Mouse (Mus musculus) liver, embryonic 16.5 days (tissue): Measurements from ENCODE around the gene Scaper. TPM values are rescaled to one million over a fixed set of nuclear protein-coding genes. Genes with fewer than 3 reads are reported as not detected.
A peak's percentile ranks its signal among the peaks of the same experiment; 100 is the strongest.

Source experiments
- ATAC-seq: fragments of 200-750 bp; cut with Nextera tagmentation; 2 replicates; pipeline ENCODE4 v1.8.0; 2017; ENCODE audit warnings: low read depth, mild to moderate bottlenecking, moderate number of reproducible peaks, moderate library complexity
- H3K27ac ChIP-seq: fragments of 300-500 bp; sonication (generic); 2 replicates; pipeline ENCODE4 v1.5.1; 2014; ENCODE audit warnings: mild to moderate bottlenecking, low read length
- H3K27me3 ChIP-seq: fragments of 300-500 bp; sonication (generic); 2 replicates; pipeline ENCODE4 v1.6.1; 2014; ENCODE audit warnings: low read depth, low read length, mixed read lengths; ENCODE audit not compliant: control insufficient read depth, insufficient read depth
- H3K36me3 ChIP-seq: fragments of 300-500 bp; sonication (generic); 2 replicates; pipeline ENCODE4 v1.6.1; 2014; ENCODE audit warnings: mild to moderate bottlenecking; ENCODE audit not compliant: control insufficient read depth, insufficient read depth
- H3K4me1 ChIP-seq: fragments of 300-500 bp; sonication (generic); 2 replicates; pipeline ENCODE4 v1.6.1; 2014; ENCODE audit warnings: low read depth, low read length, mixed read lengths; ENCODE audit not compliant: control insufficient read depth
- H3K4me2 ChIP-seq: fragments of 300-500 bp; sonication (generic); 2 replicates; pipeline ENCODE4 v1.6.1; 2014; ENCODE audit warnings: low read depth, low read length, mixed read lengths
- H3K4me3 ChIP-seq: fragments of 300-500 bp; sonication (generic); 2 replicates; pipeline ENCODE4 v1.5.1; 2014; ENCODE audit warnings: low read depth, mild to moderate bottlenecking, low read length
- H3K9ac ChIP-seq: fragments of 300-500 bp; sonication (generic); 2 replicates; pipeline ENCODE4 v1.6.1; 2014; ENCODE audit warnings: low read depth, low read length
- H3K9me3 ChIP-seq: fragments of 300-500 bp; sonication (generic); replicated peaks from 2 replicates; pipeline ENCODE4 v1.6.1; 2016; ENCODE audit warnings: low read length; ENCODE audit not compliant: control insufficient read depth
- WGBS: fragments of 180-500 bp; shearing (Covaris S2); extraction: QIAGEN DNeasy Blood & Tissue Kit; methylation state at CpG from one replicate; pipeline ENCODE4 v1.1.7; 2014; ENCODE audit not compliant: insufficient replicate concordance; 5-methylcytosine and 5-hydroxymethylcytosine counted together
- polyA plus RNA-seq: library from polyadenylated mRNA; unstranded; fragments of >200 nt; fragmentation: Nextera tagmentation; extraction: Ambion mirVana; gene quantifications from 2 replicates; pipeline ENCODE4 v1.2.1, GENCODE M21; 2015

Scaper gene
- polyA plus RNA-seq, 1 experiment from 2014 or later: 1.8 TPM

- H3K27ac ChIP-seq: no peak overlapping the region
- H3K4me1 ChIP-seq: peaks cover 21% of the 10 kb centered on the region
- WGBS: 3% methylated on average over 30 of the region's 30 CpGs
- H3K36me3 ChIP-seq: no peaks in the 10 kb centered on the region
- no peak overlapping the region for H3K9ac ChIP-seq
- ATAC-seq: no peak
- H3K4me3 ChIP-seq: no peak overlapping the region
- peaks cover 93% of the 10 kb centered on the region for H3K27me3 ChIP-seq
- peak overlapping the region; percentile 11; the same call in 1 of the 2 replicates for H3K4me2 ChIP-seq
- peaks cover 3% of the 10 kb centered on the region for H3K9me3 ChIP-seq
Measured at GRCm38 (mm10) chr9:55544861-55545555, 392.9 kb downstream of the Scaper start.

DNA sequence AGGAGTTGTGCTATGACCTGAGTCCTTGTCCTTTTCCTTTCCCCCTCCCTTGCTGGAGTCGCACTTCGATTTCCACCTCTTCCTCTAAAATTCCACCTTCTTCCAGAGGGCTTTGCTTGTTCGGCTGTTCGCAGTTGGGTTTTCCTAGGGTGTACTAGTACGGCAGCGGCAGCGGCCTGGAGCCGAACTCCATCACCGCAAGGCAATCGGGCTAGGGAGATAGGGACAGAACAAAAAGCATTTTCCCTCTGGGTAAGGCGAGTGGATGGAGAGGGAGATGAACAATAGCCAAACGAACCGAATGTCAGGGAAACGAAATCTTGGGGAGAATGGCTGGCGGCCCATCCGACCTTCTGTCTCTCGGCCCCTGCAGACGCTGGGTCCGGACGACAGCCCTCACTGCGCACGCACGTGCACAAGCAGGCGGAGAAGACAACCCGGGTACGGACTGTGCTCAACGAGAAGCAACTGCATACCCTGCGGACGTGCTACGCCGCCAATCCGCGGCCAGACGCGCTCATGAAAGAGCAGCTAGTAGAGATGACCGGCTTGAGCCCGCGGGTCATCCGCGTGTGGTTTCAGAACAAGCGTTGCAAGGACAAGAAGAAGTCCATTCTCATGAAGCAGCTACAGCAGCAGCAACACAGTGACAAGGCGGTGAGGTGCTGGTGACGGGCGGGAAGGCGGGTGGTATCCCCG is 394.1 kb downstream of the Scaper start:
- H3K9me3 ChIP-seq: peaks cover 3% of the 10 kb centered on the region
- under 1% methylated on average over 46 of the region's 46 CpGs for WGBS
- H3K4me2 ChIP-seq: no peak overlapping the region
- peak overlapping the region; percentile 21 for H3K4me3 ChIP-seq
- H3K36me3 ChIP-seq: no peaks in the 10 kb centered on the region
- no peak overlapping the region for H3K9ac ChIP-seq
- no peak overlapping the region for H3K27ac ChIP-seq
- ATAC-seq: no peak
- H3K27me3 ChIP-seq: peaks cover 95% of the 10 kb centered on the region
- peaks cover 21% of the 10 kb centered on the region for H3K4me1 ChIP-seq

GRCm38 (mm10) chr9:55543336-55543702 is 394.6 kb downstream of the Scaper start:
- Histone ChIP-seq H3K4me1 (peaks cover 21% of the 10 kb centered on the region), H3K4me2 (no peak overlapping the region), H3K4me3 (no peak overlapping the region), H3K27me3 (peaks cover 95% of the 10 kb centered on the region), H3K27ac (no peak overlapping the region), H3K9me3 (peaks cover 3% of the 10 kb centered on the region), H3K9ac (no peak overlapping the region), H3K36me3 (no peaks in the 10 kb centered on the region)
- no peak for ATAC-seq
- 13% methylated on average over 8 of the region's 8 CpGs for WGBS

DNA sequence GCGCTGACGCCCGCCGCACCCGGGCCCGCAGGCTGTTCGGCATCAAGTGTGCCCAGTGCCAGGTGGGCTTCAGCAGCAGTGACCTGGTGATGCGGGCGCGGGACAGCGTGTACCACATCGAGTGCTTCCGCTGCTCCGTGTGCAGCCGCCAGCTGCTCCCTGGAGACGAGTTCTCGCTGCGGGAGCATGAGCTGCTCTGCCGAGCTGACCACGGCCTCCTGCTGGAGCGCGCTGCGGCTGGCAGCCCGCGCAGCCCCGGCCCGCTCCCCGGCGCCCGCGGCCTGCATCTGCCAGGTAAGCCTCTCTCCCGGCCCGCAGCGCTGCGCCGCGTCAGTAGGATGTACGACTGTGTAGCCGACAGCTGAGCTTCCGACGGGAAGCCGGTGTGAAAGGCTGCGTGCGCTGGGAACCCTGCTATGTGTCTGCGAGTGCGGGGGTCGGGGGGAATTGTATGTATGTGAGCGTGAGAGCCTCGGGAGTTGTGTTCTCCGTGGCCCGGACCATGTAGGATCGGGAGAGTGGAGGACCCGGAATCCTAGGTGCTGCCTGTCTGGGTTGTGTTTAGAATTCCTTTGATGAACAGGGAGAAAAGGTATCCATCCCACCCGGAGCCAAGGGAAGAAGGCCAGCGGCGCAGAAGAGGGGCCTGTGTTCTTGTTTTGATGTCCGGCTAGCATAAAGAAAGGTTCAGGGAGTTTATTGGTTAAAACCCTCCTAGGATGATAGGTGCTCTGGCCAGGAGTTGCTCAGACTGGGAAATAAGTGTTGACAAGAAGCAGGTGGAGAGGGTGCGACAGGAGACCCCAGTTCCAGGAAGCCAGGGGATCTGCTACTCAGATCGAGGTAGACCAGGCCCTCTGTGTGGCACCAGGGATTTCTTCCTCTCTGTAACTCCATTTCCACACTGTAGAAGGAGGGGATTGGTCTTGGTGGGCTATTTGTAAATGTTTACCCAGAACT is 395.3 kb downstream of the Scaper start:
- Histone ChIP-seq H3K9me3 (peaks cover 3% of the 10 kb centered on the region), H3K4me2 (peak overlapping the region; percentile 41; the same call in 1 of the 2 replicates), H3K27me3 (peaks cover 96% of the 10 kb centered on the region), H3K27ac (no peak overlapping the region), H3K4me3 (peak overlapping the region; percentile 29; the same call in 1 of the 2 replicates), H3K36me3 (no peaks in the 10 kb centered on the region), H3K4me1 (peaks cover 21% of the 10 kb centered on the region), H3K9ac (no peak overlapping the region)
- ATAC-seq: no peak
- WGBS: 3% methylated on average over 59 of the region's 59 CpGs

DNA sequence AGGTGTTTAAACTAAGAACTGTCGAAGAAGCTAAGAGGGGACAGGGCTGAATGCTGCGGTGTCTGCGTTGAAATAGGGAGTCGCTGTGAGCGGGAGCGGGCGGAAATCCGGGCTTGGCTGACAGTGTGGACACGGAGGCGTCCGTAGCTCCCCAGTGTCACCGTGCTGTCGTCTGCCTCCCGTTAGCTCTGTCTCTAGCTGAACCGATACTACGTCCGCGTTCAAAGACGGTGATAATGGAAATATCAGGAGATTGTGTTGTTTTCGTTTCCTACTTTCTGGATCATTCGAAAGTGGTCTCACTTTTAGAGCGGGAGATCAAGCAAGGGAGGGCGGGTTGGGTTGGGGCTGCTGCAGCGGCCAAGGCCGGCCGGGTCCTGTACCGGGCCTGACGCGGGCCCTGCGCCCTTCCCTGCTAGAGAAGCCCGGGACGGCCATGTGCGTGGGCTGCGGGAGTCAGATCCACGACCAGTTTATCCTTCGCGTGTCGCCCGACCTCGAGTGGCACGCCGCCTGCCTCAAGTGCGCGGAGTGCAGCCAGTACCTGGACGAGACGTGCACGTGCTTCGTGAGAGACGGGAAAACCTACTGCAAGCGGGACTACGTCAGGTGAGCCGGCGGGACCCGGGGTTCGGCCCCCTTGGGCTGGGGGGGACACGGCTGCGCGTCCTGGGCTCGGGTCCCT is 396.1 kb downstream of the Scaper start:
- peaks cover 100% of the 10 kb centered on the region for H3K27me3 ChIP-seq
- no peak overlapping the region for H3K27ac ChIP-seq
- WGBS: 1% methylated on average over 58 of the region's 59 CpGs

DNA sequence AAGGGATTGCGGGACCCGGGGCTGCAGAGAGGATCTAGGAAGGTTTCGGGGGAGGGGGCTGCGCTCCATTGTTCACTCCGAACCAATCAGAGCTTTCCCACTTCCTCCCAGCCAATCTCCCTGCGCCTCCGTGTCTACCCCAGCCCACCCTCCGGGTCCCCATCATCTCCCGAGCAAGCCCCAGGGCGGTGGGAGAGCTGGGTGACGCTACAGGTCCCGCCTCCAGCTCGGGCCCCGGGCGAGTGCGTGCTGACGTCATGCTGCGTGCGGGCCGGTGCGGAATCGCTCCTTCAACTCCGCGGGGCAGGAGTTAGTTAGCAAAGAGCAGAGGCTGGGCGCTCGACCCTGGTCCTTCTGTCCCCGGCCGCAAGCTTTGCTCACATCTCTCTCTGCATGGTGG is 397.0 kb downstream of the Scaper start:
- no peak for ATAC-seq
- no peaks in the 10 kb centered on the region for H3K36me3 ChIP-seq
- under 1% methylated on average over 28 of the region's 28 CpGs for WGBS
- peak overlapping the region; percentile 54 for H3K4me2 ChIP-seq
- no peak overlapping the region for H3K9ac ChIP-seq
- H3K4me1 ChIP-seq: peaks cover 14% of the 10 kb centered on the region
- no peaks in the 10 kb centered on the region for H3K9me3 ChIP-seq
- peak overlapping the region; percentile 47 for H3K4me3 ChIP-seq
- H3K27me3 ChIP-seq: peaks cover 98% of the 10 kb centered on the region
- H3K27ac ChIP-seq: no peak overlapping the region

More for the DNA sequence above, 396.1 kb downstream of the Scaper start:
- no peaks in the 10 kb centered on the region for H3K36me3 ChIP-seq
- ATAC-seq: no peak
- H3K4me3 ChIP-seq: peak overlapping the region; percentile 29
- H3K9ac ChIP-seq: no peak overlapping the region
- H3K4me2 ChIP-seq: peak overlapping the region; percentile 41
- peaks cover 21% of the 10 kb centered on the region for H3K4me1 ChIP-seq
- H3K9me3 ChIP-seq: peaks cover 3% of the 10 kb centered on the region

- H3K4me3 ChIP-seq: peak overlapping the region; percentile 47
- no peaks in the 10 kb centered on the region for H3K36me3 ChIP-seq
- H3K4me2 ChIP-seq: peak overlapping the region; percentile 54
- H3K9me3 ChIP-seq: no peaks in the 10 kb centered on the region
- peaks cover 12% of the 10 kb centered on the region for H3K4me1 ChIP-seq
- no peak for ATAC-seq
- peaks cover 93% of the 10 kb centered on the region for H3K27me3 ChIP-seq
- WGBS: 3% methylated on average over 12 of the region's 12 CpGs
- no peak overlapping the region for H3K27ac ChIP-seq
- no peak overlapping the region for H3K9ac ChIP-seq
Measured at GRCm38 (mm10) chr9:55540391-55540770, 397.5 kb downstream of the Scaper start.

DNA sequence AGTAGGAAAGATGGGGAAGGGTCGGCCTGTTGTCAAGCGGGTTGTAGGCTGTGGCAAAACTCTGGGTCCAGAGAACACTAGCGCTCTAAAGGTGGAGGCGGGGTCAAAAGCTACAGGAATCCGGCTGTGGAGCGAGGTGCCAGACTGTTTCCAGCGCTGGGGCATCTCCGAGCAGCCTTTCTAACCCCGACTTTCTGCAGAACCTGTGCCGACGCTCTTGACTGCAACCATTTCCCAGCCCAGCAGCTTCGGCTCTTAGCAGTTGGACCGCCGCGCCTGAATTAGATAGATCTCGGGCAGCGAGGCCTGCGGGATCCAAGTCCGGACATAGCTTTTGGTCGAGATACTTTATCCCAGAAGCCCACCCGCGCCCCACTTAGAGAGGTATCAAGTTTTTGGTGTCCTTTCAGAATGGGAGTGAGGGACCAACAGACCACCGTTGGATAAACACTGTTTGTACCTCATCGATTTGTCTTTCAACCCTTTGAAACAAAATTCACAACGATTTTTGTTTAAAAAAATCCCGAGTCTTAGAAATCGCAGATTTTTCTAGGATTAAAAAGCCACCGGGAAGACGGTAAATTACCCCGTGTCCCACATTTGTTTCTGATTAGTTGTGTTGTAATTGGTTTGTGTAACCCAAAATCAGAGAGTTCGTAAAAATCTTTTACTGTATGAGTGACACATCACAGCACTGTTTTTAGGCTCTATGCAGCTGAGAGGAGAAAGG is 398.1 kb downstream of the Scaper start:
- ATAC-seq: no peak

More for the DNA sequence above, 398.1 kb downstream of the Scaper start:
- Histone ChIP-seq H3K4me3 (no peak overlapping the region), H3K9ac (no peak overlapping the region), H3K9me3 (no peaks in the 10 kb centered on the region), H3K27ac (no peak overlapping the region), H3K4me2 (no peak overlapping the region), H3K4me1 (peaks cover 11% of the 10 kb centered on the region), H3K36me3 (no peaks in the 10 kb centered on the region), H3K27me3 (peaks cover 87% of the 10 kb centered on the region)
- 2% methylated on average over 31 of the region's 31 CpGs for WGBS
